Mouse (Mus musculus): ENCODE results near the gene Spc25. TPM values are rescaled to one million over a fixed set of nuclear protein-coding genes. Genes with fewer than 3 reads are reported as not detected.

The Spc25 gene
- polyA plus RNA-seq, 1 experiment from 2014 or later: 119 TPM

DNA sequence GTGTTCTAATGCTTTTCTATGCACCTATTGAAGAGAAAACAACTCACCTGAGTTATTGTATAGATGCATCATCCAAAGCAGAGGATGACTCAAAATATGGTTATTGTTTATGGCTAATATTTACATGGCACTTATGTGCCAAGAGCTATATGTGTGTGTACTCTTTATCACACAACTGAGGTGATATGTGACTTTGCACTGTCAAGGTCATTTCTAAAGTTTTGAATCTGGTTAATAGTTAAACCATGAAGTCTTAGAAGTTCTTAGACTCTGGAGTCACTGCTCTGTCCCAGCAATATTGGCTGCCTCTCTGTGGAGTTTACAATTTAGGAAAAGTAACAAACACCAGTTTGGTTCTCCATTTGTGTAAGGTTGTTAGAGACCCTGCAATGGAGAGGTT, 47.1 kb downstream of the Spc25 start:
- no peak for ATAC-seq (ENCODE audit: low read depth)

DNA sequence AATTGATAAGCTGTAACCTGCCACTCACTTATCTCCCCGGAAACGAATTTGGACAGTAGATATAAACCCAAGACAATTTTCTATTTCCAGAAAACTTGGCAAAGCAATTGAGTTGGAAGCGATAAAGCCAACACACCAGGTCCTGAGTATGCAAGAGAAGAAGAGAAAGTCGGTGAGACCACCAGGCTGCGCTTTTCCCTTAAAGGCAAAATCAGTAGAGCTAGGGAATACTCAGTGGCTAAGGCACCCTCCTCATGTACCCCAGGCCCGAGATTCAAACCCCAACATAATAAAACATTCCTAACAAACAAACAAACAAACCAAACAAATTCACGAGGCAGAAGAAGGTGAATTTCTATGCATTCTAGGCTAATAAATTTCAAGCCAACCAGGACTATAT, 49.7 kb downstream of the Spc25 start:
- Histone ChIP-seq H3K9ac (ENCODE audit: low read depth, low read length) (no peak overlapping the region), H3K36me3 (ENCODE audit: control insufficient read depth, insufficient read depth) (no peaks in the 10 kb centered on the region), H3K4me1 (ENCODE audit: control insufficient read depth, low read depth, low read length) (no peaks in the 10 kb centered on the region), H3K4me2 (ENCODE audit: low read depth, low read length) (no peak overlapping the region), H3K4me3 (ENCODE audit: low read depth, low read length) (no peak overlapping the region), H3K9me3 (replicated peaks; ENCODE audit: control insufficient read depth, low read length) (no peaks in the 10 kb centered on the region), H3K27me3 (ENCODE audit: control insufficient read depth, insufficient read depth, low read depth, low read length) (no peaks in the 10 kb centered on the region), H3K27ac (ENCODE audit: low read length) (no peak overlapping the region)
- WGBS (ENCODE audit: insufficient replicate concordance): 44% methylated on average over 7 of the region's 7 CpGs
- no peak for ATAC-seq (ENCODE audit: low read depth)

More for the DNA sequence above, 47.1 kb downstream of the Spc25 start:
- H3K4me1 ChIP-seq (ENCODE audit: control insufficient read depth, low read depth, low read length): no peaks in the 10 kb centered on the region; the same call in 1 of the 2 replicates
- H3K9ac ChIP-seq (ENCODE audit: low read depth, low read length): no peak overlapping the region
- H3K27ac ChIP-seq (ENCODE audit: low read length): no peak overlapping the region
- no peak overlapping the region for H3K4me3 ChIP-seq (ENCODE audit: low read depth, low read length)
- H3K9me3 ChIP-seq (replicated peaks; ENCODE audit: control insufficient read depth, low read length): no peaks in the 10 kb centered on the region
- no peaks in the 10 kb centered on the region for H3K27me3 ChIP-seq (ENCODE audit: control insufficient read depth, insufficient read depth, low read depth, low read length)
- H3K36me3 ChIP-seq (ENCODE audit: control insufficient read depth, insufficient read depth): no peaks in the 10 kb centered on the region
- no peak overlapping the region for H3K4me2 ChIP-seq (ENCODE audit: low read depth, low read length)

DNA sequence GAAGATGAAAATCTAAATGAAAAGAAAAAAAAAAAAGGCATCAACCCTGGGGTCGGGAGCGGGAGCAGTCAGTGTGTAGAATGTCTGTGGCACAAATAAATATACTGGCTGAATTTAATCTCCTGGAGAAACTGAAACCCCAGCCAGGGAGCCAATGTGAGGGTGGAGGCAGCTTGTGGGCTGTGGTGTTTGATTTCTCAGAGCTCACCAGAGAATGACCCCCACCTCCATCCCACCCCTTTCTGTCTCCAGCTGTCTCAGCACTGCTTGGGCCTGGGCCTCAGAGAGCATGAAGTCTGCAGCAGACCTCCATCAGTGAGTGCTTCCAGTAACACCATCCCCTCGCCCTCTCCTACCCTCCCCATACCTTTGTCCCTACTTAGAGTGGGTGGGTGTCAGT, 50.1 kb downstream of the Spc25 start:
- Histone ChIP-seq H3K4me2 (ENCODE audit: low read depth, low read length) (no peak overlapping the region), H3K9ac (ENCODE audit: low read depth, low read length) (no peak overlapping the region), H3K9me3 (replicated peaks; ENCODE audit: control insufficient read depth, low read length) (no peaks in the 10 kb centered on the region), H3K27me3 (ENCODE audit: control insufficient read depth, insufficient read depth, low read depth, low read length) (no peaks in the 10 kb centered on the region), H3K4me1 (ENCODE audit: control insufficient read depth, low read depth, low read length) (no peaks in the 10 kb centered on the region), H3K27ac (ENCODE audit: low read length) (no peak overlapping the region), H3K36me3 (ENCODE audit: control insufficient read depth, insufficient read depth) (no peaks in the 10 kb centered on the region), H3K4me3 (ENCODE audit: low read depth, low read length) (no peak overlapping the region)
- ATAC-seq (ENCODE audit: low read depth): no peak
- WGBS (ENCODE audit: insufficient replicate concordance): 60% methylated on average over 3 of the region's 3 CpGs

DNA sequence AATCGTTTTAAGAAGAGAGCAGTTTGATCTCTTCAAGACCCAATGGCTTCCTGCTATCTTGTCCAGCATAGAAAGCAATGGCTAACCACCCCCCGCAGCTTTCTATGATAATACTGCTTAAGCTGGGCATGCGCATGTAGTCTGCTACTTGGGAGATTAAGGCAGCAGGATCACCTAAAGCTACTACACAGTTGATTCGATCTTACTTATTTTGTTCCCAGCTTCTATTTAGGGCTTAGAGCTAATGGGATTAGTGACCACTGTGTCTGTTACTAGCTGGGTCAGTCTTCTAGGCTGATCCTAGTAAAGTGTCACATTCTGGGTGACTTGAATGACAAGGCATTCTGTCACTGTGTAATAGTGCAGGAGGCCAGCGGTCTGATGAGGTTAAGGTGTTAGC, 55.2 kb downstream of the Spc25 start:
- Histone ChIP-seq H3K4me1 (ENCODE audit: control insufficient read depth, low read depth, low read length) (no peaks in the 10 kb centered on the region), H3K27ac (ENCODE audit: low read length) (no peak overlapping the region), H3K9ac (ENCODE audit: low read depth, low read length) (no peak overlapping the region), H3K27me3 (ENCODE audit: control insufficient read depth, insufficient read depth, low read depth, low read length) (no peaks in the 10 kb centered on the region), H3K36me3 (ENCODE audit: control insufficient read depth, insufficient read depth) (no peaks in the 10 kb centered on the region), H3K4me2 (ENCODE audit: low read depth, low read length) (no peak overlapping the region), H3K4me3 (ENCODE audit: low read depth, low read length) (no peak overlapping the region), H3K9me3 (replicated peaks; ENCODE audit: control insufficient read depth, low read length) (no peaks in the 10 kb centered on the region)
- WGBS (ENCODE audit: insufficient replicate concordance): 62% methylated on average over 5 of the region's 5 CpGs
- no peak for ATAC-seq (ENCODE audit: low read depth)

DNA sequence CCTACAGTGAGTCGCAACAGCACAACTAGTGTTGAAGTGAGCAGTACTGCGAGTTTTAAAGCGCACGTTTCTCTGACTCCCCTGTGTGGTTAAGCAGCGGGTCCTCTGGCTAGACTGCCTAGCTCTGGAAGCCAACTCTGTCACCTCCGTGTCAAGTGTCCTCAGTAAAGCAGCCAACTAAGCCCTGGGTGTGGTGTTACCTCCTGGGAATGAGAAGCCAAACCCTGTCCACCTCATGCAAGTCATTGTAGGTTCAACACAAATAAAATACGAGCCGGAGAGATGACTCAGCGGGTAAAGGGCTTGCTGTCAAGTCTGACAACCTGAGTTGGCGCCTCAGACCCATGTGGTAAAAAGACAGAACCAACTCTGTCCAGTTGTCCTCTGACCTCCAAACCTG, 56.8 kb downstream of the Spc25 start:
- no peak overlapping the region for H3K9ac ChIP-seq (ENCODE audit: low read depth, low read length)
- no peaks in the 10 kb centered on the region for H3K36me3 ChIP-seq (ENCODE audit: control insufficient read depth, insufficient read depth)
- H3K4me1 ChIP-seq (ENCODE audit: control insufficient read depth, low read depth, low read length): no peaks in the 10 kb centered on the region
- H3K27me3 ChIP-seq (ENCODE audit: control insufficient read depth, insufficient read depth, low read depth, low read length): no peaks in the 10 kb centered on the region
- ATAC-seq (ENCODE audit: low read depth): no peak
- H3K9me3 ChIP-seq (replicated peaks; ENCODE audit: control insufficient read depth, low read length): no peaks in the 10 kb centered on the region
- H3K27ac ChIP-seq (ENCODE audit: low read length): no peak overlapping the region
- H3K4me3 ChIP-seq (ENCODE audit: low read depth, low read length): no peak overlapping the region
- WGBS (ENCODE audit: insufficient replicate concordance): 59% methylated on average over 10 of the region's 10 CpGs
- no peak overlapping the region for H3K4me2 ChIP-seq (ENCODE audit: low read depth, low read length)

DNA sequence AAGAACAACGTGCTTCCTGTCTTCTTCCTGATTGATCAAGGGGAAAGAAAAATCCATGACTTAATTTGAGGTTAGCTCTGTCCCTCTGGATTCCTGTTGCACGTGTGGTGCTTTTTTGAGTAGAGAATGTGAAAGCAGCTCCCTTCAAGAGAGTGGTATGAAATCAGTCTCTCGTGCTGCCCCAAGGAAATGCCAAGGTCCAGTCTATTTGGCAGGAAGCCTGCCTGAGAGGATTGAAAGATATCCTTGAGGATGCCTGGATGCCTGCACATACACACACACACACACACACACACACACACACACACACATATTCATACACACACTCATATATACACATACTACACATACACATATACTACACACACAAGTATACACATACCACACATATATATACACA, 57.3 kb downstream of the Spc25 start:
- no peak for ATAC-seq (ENCODE audit: low read depth)
- H3K4me1 ChIP-seq (ENCODE audit: control insufficient read depth, low read depth, low read length): no peaks in the 10 kb centered on the region
- no peak overlapping the region for H3K4me3 ChIP-seq (ENCODE audit: low read depth, low read length)
- H3K4me2 ChIP-seq (ENCODE audit: low read depth, low read length): no peak overlapping the region
- H3K9ac ChIP-seq (ENCODE audit: low read depth, low read length): no peak overlapping the region
- H3K27me3 ChIP-seq (ENCODE audit: control insufficient read depth, insufficient read depth, low read depth, low read length): no peaks in the 10 kb centered on the region
- H3K27ac ChIP-seq (ENCODE audit: low read length): no peak overlapping the region
- WGBS (ENCODE audit: insufficient replicate concordance): 56% methylated on average over 3 of the region's 3 CpGs
- H3K36me3 ChIP-seq (ENCODE audit: control insufficient read depth, insufficient read depth): no peaks in the 10 kb centered on the region
- H3K9me3 ChIP-seq (replicated peaks; ENCODE audit: control insufficient read depth, low read length): no peaks in the 10 kb centered on the region

Other genes with a start within 250 kb of the Spc25 start
- 7.0 and 7.2 TPM in 2 replicates for gene Nostrin, start 70.4 kb downstream of the Spc25 start, polyA plus RNA-seq (2015; fragmentation: Nextera tagmentation; extraction: Ambion mirVana)
- not detected in 2 replicates for gene G6pc2, start 4.9 kb upstream of the Spc25 start, polyA plus RNA-seq (2015; fragmentation: Nextera tagmentation; extraction: Ambion mirVana)
- 18.7 and 20.9 TPM in 2 replicates for gene Abcb11, start 136.4 kb upstream of the Spc25 start, polyA plus RNA-seq (2015; fragmentation: Nextera tagmentation; extraction: Ambion mirVana)
- gene Dhrs9, start 174.3 kb upstream of the Spc25 start, polyA plus RNA-seq (2015; fragmentation: Nextera tagmentation; extraction: Ambion mirVana): 0.14 and 0.22 TPM in 2 replicates

Measured in liver, embryonic 16.5 days (tissue).